16 mouse cellular contexts compared by ENCODE assay signal in the genomic region with DNA sequence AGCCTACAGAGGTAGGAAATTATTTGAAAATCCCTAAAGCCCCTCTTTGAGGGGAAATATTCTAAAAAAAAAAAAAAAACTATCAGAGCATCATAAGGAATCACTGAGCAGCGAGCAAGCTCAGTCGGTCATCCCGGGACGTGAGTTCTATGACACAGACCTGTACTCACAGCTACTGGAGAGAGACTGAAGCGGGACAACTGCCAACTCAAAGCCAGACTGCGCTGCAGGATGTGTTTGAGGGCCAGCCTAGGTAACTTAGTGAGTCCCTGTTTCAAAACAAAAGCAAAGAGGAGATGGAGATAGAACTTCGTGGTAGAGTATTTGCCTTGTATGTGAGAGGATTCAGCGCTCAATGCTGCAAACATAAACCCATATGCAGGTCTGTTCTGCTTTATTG.
DNase-seq lines count a peak whose midpoint lies in the region.
"Had no signal": no experiment of that assay in that cellular context is flagged by ENCODE, and none has a peak within 500 bp of the region (broad histone marks: within the 10 kb centered on the region; RNA-seq: fewer than 3 reads in every experiment).

No protein-coding gene starts in this region.

- peak; percentile 55 for DNase-seq in cerebellum, adult 11 months
- peak; percentile 64 to 77 for DNase-seq in cerebellum, adult 18-20 months
- DNase-seq in cerebellum, adult 9-10 months = peak; percentile 77
- DNase-seq in cerebellum, postnatal 25 days = peak; percentile 60 to 78
- no peak for DNase-seq in B cell, adult 2 months
- no peak for DNase-seq in spleen, adult 12 weeks (ENCODE audit: low spot score)
- no peak for DNase-seq in frontal cortex, adult 2 months (ENCODE audit: extremely low spot score in 1 of 2, low spot score in 1 of 2)
- no peak for DNase-seq in layer of hippocampus, postnatal 36 days
- DNase-seq: adrenal gland, adult 8-10 months; adrenal gland, postnatal 25 days; gastrocnemius, adult 2 months; gastrocnemius, postnatal 14 days; heart, adult 11 months; heart, postnatal 10 days; heart, postnatal 36 days; kidney, adult 11 months had no signal

Comparison
In these comparisons a context has a peak if more than half of its experiments do, and no peak if none do; other contexts are left out.
1. DNase-seq: peak in cerebellum, adult 11 months (single experiment), cerebellum, adult 18-20 months (2 of 2), cerebellum, adult 9-10 months (single experiment) and cerebellum, postnatal 25 days (2 of 2); none in B cell, adult 2 months (0 of 2), spleen, adult 12 weeks (single experiment), frontal cortex, adult 2 months (0 of 2) and layer of hippocampus, postnatal 36 days (0 of 2).